Mouse (Mus musculus): Measurements from ENCODE around the gene Stab2. TPM values are rescaled to one million over a fixed set of nuclear protein-coding genes. Genes with fewer than 3 reads are reported as not detected.
A peak's percentile ranks its signal among the peaks of the same experiment; 100 is the strongest.

The Stab2 gene
- polyA plus RNA-seq, 1 experiment from 2014 or later = 1.1 TPM

- no peaks in the 10 kb centered on the region for H3K36me3 ChIP-seq (ENCODE audit: control insufficient read depth, insufficient read depth, low read length)
- no peak for ATAC-seq (ENCODE audit: insufficient number of reproducible peaks, insufficient read depth, low FRiP score, low read depth)
- H3K4me3 ChIP-seq (ENCODE audit: low read depth, low read length) = no peak overlapping the region
- H3K9me3 ChIP-seq (ENCODE audit: control insufficient read depth, low read depth, low read length) = no peaks in the 10 kb centered on the region
- H3K27me3 ChIP-seq (ENCODE audit: control insufficient read depth, insufficient read depth, low read length) = no peaks in the 10 kb centered on the region
- H3K27ac ChIP-seq (ENCODE audit: low read length) = no peak overlapping the region
- 81% methylated on average over 9 of the region's 9 CpGs for WGBS
- H3K9ac ChIP-seq (replicated peaks; ENCODE audit: low read depth, low read length) = no peak overlapping the region
- H3K4me2 ChIP-seq (replicated peaks; ENCODE audit: low read depth, low read length) = no peak overlapping the region
- H3K4me1 ChIP-seq (ENCODE audit: control insufficient read depth, insufficient read depth, low read length) = no peaks in the 10 kb centered on the region
Measured at GRCm38 (mm10) chr10:86810000-86810399, 197.8 kb downstream of the Stab2 start.

GRCm38 (mm10) chr10:86808013-86808758 is 199.6 kb downstream of the Stab2 start:
- H3K27ac ChIP-seq (ENCODE audit: low read length) = no peak overlapping the region
- H3K4me2 ChIP-seq (replicated peaks; ENCODE audit: low read depth, low read length) = no peak overlapping the region
- no peaks in the 10 kb centered on the region for H3K36me3 ChIP-seq (ENCODE audit: control insufficient read depth, insufficient read depth, low read length)
- no peak overlapping the region for H3K9ac ChIP-seq (replicated peaks; ENCODE audit: low read depth, low read length)
- H3K4me3 ChIP-seq (ENCODE audit: low read depth, low read length) = no peak overlapping the region
- WGBS = 85% methylated on average over 15 of the region's 15 CpGs
- H3K27me3 ChIP-seq (ENCODE audit: control insufficient read depth, insufficient read depth, low read length) = no peaks in the 10 kb centered on the region
- ATAC-seq (ENCODE audit: insufficient number of reproducible peaks, insufficient read depth, low FRiP score, low read depth) = 0 out of 2 replicates have a peak, but pooled peaks have one; percentile 42
- H3K9me3 ChIP-seq (ENCODE audit: control insufficient read depth, low read depth, low read length) = no peaks in the 10 kb centered on the region
- no peaks in the 10 kb centered on the region for H3K4me1 ChIP-seq (ENCODE audit: control insufficient read depth, insufficient read depth, low read length)

- Histone ChIP-seq H3K27ac (ENCODE audit: low read length) (no peak overlapping the region), H3K9ac (replicated peaks; ENCODE audit: low read depth, low read length) (no peak overlapping the region), H3K27me3 (ENCODE audit: control insufficient read depth, insufficient read depth, low read length) (no peaks in the 10 kb centered on the region), H3K4me1 (ENCODE audit: control insufficient read depth, insufficient read depth, low read length) (no peaks in the 10 kb centered on the region), H3K9me3 (ENCODE audit: control insufficient read depth, low read depth, low read length) (no peaks in the 10 kb centered on the region), H3K4me3 (ENCODE audit: low read depth, low read length) (no peak overlapping the region), H3K4me2 (replicated peaks; ENCODE audit: low read depth, low read length) (no peak overlapping the region), H3K36me3 (ENCODE audit: control insufficient read depth, insufficient read depth, low read length) (no peaks in the 10 kb centered on the region)
- 94% methylated on average over 1 of the region's 1 CpGs for WGBS
- no peak for ATAC-seq (ENCODE audit: insufficient number of reproducible peaks, insufficient read depth, low FRiP score, low read depth)
Measured at GRCm38 (mm10) chr10:86807362-86807761, 200.5 kb downstream of the Stab2 start.

- WGBS = 88% methylated on average over 5 of the region's 5 CpGs
- ATAC-seq (ENCODE audit: insufficient number of reproducible peaks, insufficient read depth, low FRiP score, low read depth) = no peak
- H3K4me1 ChIP-seq (ENCODE audit: control insufficient read depth, insufficient read depth, low read length) = 0 out of 2 replicates have a peak, but pooled peaks cover 14% of the 10 kb centered on the region
Measured at GRCm38 (mm10) chr10:86796073-86796741, 211.6 kb downstream of the Stab2 start.

GRCm38 (mm10) chr10:86794794-86795535 is 212.9 kb downstream of the Stab2 start:
- 87% methylated on average over 9 of the region's 9 CpGs for WGBS
- no peak overlapping the region for H3K27ac ChIP-seq (ENCODE audit: low read length)
- H3K4me2 ChIP-seq (replicated peaks; ENCODE audit: low read depth, low read length) = no peak overlapping the region
- no peak overlapping the region for H3K4me3 ChIP-seq (ENCODE audit: low read depth, low read length)
- no peaks in the 10 kb centered on the region for H3K36me3 ChIP-seq (ENCODE audit: control insufficient read depth, insufficient read depth, low read length)
- H3K4me1 ChIP-seq (ENCODE audit: control insufficient read depth, insufficient read depth, low read length) = 0 out of 2 replicates have a peak, but pooled peaks cover 14% of the 10 kb centered on the region
- H3K9me3 ChIP-seq (ENCODE audit: control insufficient read depth, low read depth, low read length) = no peaks in the 10 kb centered on the region
- H3K27me3 ChIP-seq (ENCODE audit: control insufficient read depth, insufficient read depth, low read length) = no peaks in the 10 kb centered on the region
- ATAC-seq (ENCODE audit: insufficient number of reproducible peaks, insufficient read depth, low FRiP score, low read depth) = no peak
- no peak overlapping the region for H3K9ac ChIP-seq (replicated peaks; ENCODE audit: low read depth, low read length)

More at GRCm38 (mm10) chr10:86796073-86796741, 211.6 kb downstream of the Stab2 start:
- no peaks in the 10 kb centered on the region for H3K9me3 ChIP-seq (ENCODE audit: control insufficient read depth, low read depth, low read length)
- no peak overlapping the region for H3K9ac ChIP-seq (replicated peaks; ENCODE audit: low read depth, low read length)
- no peaks in the 10 kb centered on the region for H3K27me3 ChIP-seq (ENCODE audit: control insufficient read depth, insufficient read depth, low read length)
- H3K4me2 ChIP-seq (replicated peaks; ENCODE audit: low read depth, low read length) = no peak overlapping the region
- no peak overlapping the region for H3K4me3 ChIP-seq (ENCODE audit: low read depth, low read length)
- no peaks in the 10 kb centered on the region for H3K36me3 ChIP-seq (ENCODE audit: control insufficient read depth, insufficient read depth, low read length)
- no peak overlapping the region for H3K27ac ChIP-seq (ENCODE audit: low read length)

- Histone ChIP-seq H3K4me2 (replicated peaks; ENCODE audit: low read depth, low read length) (no peak overlapping the region), H3K9ac (replicated peaks; ENCODE audit: low read depth, low read length) (no peak overlapping the region), H3K9me3 (ENCODE audit: control insufficient read depth, low read depth, low read length) (no peaks in the 10 kb centered on the region), H3K36me3 (ENCODE audit: control insufficient read depth, insufficient read depth, low read length) (no peaks in the 10 kb centered on the region), H3K4me3 (ENCODE audit: low read depth, low read length) (no peak overlapping the region), H3K27ac (ENCODE audit: low read length) (no peak overlapping the region), H3K27me3 (ENCODE audit: control insufficient read depth, insufficient read depth, low read length) (no peaks in the 10 kb centered on the region), H3K4me1 (ENCODE audit: control insufficient read depth, insufficient read depth, low read length) (0 out of 2 replicates have a peak, but pooled peaks cover 14% of the 10 kb centered on the region)
- 84% methylated on average over 4 of the region's 4 CpGs for WGBS
- no peak for ATAC-seq (ENCODE audit: insufficient number of reproducible peaks, insufficient read depth, low FRiP score, low read depth)
Measured at GRCm38 (mm10) chr10:86794196-86794595, 213.6 kb downstream of the Stab2 start.

GRCm38 (mm10) chr10:86793509-86793951 is 214.3 kb downstream of the Stab2 start:
- peak; percentile 44; the same call in 1 of the 2 replicates for ATAC-seq (ENCODE audit: insufficient number of reproducible peaks, insufficient read depth, low FRiP score, low read depth)
- Histone ChIP-seq H3K27me3 (ENCODE audit: control insufficient read depth, insufficient read depth, low read length) (no peaks in the 10 kb centered on the region), H3K4me3 (ENCODE audit: low read depth, low read length) (no peak overlapping the region), H3K36me3 (ENCODE audit: control insufficient read depth, insufficient read depth, low read length) (no peaks in the 10 kb centered on the region), H3K9ac (replicated peaks; ENCODE audit: low read depth, low read length) (no peak overlapping the region), H3K9me3 (ENCODE audit: control insufficient read depth, low read depth, low read length) (no peaks in the 10 kb centered on the region), H3K27ac (ENCODE audit: low read length) (no peak overlapping the region), H3K4me2 (replicated peaks; ENCODE audit: low read depth, low read length) (no peak overlapping the region), H3K4me1 (ENCODE audit: control insufficient read depth, insufficient read depth, low read length) (0 out of 2 replicates have a peak, but pooled peaks cover 14% of the 10 kb centered on the region)
- 55% methylated on average over 2 of the region's 2 CpGs for WGBS

- H3K9me3 ChIP-seq (ENCODE audit: control insufficient read depth, low read depth, low read length) = no peaks in the 10 kb centered on the region
- no peaks in the 10 kb centered on the region for H3K27me3 ChIP-seq (ENCODE audit: control insufficient read depth, insufficient read depth, low read length)
- H3K27ac ChIP-seq (ENCODE audit: low read length) = no peak overlapping the region
- no peak overlapping the region for H3K4me2 ChIP-seq (replicated peaks; ENCODE audit: low read depth, low read length)
- H3K36me3 ChIP-seq (ENCODE audit: control insufficient read depth, insufficient read depth, low read length) = no peaks in the 10 kb centered on the region
- 0 out of 2 replicates have a peak, but pooled peaks cover 14% of the 10 kb centered on the region for H3K4me1 ChIP-seq (ENCODE audit: control insufficient read depth, insufficient read depth, low read length)
- H3K9ac ChIP-seq (replicated peaks; ENCODE audit: low read depth, low read length) = no peak overlapping the region
- no peak overlapping the region for H3K4me3 ChIP-seq (ENCODE audit: low read depth, low read length)
- WGBS = 52% methylated on average over 7 of the region's 7 CpGs
- peak; percentile 50; the same call in 1 of the 2 replicates for ATAC-seq (ENCODE audit: insufficient number of reproducible peaks, insufficient read depth, low FRiP score, low read depth)
Measured at GRCm38 (mm10) chr10:86791507-86792184, 216.2 kb downstream of the Stab2 start.

Measured in stomach, embryonic 14.5 days (tissue).